Mouse (Mus musculus): ENCODE results near the gene Ass1.

DNA sequence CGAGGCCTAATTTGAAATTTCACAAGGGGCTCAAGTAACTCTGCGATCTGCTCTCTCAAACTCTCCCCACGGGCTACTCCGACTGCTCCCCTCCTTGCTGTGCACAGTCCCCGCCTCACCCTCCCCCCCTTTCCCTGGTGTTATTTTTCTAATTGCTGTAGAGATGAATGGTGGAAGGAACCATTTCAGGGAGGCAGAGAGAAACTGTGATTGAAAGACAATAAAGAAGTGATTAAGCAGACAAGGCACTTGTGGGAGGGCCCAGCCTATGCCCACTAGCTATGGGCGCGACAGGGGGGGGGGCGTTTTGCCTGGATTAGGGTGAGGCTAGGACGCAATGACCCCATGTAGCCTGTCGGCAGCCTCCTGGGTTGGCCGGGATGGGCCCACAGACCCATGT is 23.2 kb downstream of the Ass1 start:
- TF ChIP-seq POLR2A (IDR thresholded peaks at IDR 0.05; ENCODE audit: insufficient read depth, low read length) (no peak), CTCF (IDR thresholded peaks at IDR 0.05; ENCODE audit: low read depth, low read length) (no peak), EP300 (IDR thresholded peaks at IDR 0.05; ENCODE audit: insufficient read depth, low read depth, low read length) (no peak)

Measured in ES-Bruce4 (cell line).